Mouse (Mus musculus) bone marrow, adult 2 months (tissue): Measurements from ENCODE around the gene Atg4b.

Source experiments
- CTCF ChIP-seq: fragments of 200-500 bp; IDR thresholded peaks from 2 replicates; pipeline ENCODE4 v1.5.1; 2011; ENCODE audit warnings: low read length, control low read depth; ENCODE audit not compliant: control insufficient read depth, insufficient read depth
- POLR2A ChIP-seq: fragments of 200-500 bp; IDR thresholded peaks from 2 replicates; pipeline ENCODE4 v1.6.1; 2011; ENCODE audit warnings: low read depth, mild to moderate bottlenecking, control low read depth, low read length, borderline replicate concordance; ENCODE audit not compliant: control insufficient read depth

DNA sequence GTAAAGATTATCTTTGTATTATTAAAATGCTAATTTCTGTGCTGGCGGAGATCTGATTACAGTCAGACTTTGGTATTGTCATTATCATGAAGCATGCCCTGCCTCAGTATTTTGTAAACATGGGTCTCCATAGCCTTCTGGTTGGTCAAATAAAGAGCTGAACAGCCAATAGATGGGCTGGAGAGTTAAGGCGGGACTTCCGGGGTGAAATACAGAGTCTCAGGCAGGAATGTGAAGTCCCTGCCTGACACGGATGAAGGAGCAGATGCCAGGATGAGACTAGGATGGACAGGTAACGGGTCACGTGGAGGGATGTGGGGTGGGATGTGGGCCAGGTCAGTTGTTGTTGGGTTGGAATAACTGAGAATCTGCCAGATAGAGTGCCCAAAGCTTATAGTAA lies at the start of gene Atg4b:
- TF ChIP-seq CTCF (no peak), POLR2A (no peak)
